Mouse (Mus musculus) liver, embryonic 15.5 days (tissue): ENCODE results near the gene Phc2. TPM values are rescaled to one million over a fixed set of nuclear protein-coding genes. Genes with fewer than 3 reads are reported as not detected.

Experiments used
- ATAC-seq: fragments of 200-750 bp; cut with Nextera tagmentation; 2 replicates; pipeline ENCODE4 v1.8.0; 2017; ENCODE audit warnings: moderate number of reproducible peaks, mild to moderate bottlenecking, moderate library complexity; ENCODE audit not compliant: insufficient read depth
- H3K27ac ChIP-seq: fragments of 300-500 bp; sonication (generic); replicated peaks from 2 replicates; pipeline ENCODE4 v1.5.1; 2015; ENCODE audit warnings: mild to moderate bottlenecking, inconsistent platforms
- H3K27me3 ChIP-seq: fragments of 300-500 bp; sonication (generic); 2 replicates; pipeline ENCODE4 v1.6.1; 2015; ENCODE audit warnings: mild to moderate bottlenecking, inconsistent platforms
- H3K36me3 ChIP-seq: fragments of 300-500 bp; sonication (generic); replicated peaks from 2 replicates; pipeline ENCODE4 v1.6.1; 2015; ENCODE audit warnings: moderate library complexity, mild to moderate bottlenecking, inconsistent platforms
- H3K4me1 ChIP-seq: fragments of 300-500 bp; sonication (generic); replicated peaks from 2 replicates; pipeline ENCODE4 v1.6.1; 2015; ENCODE audit warnings: inconsistent platforms
- H3K4me2 ChIP-seq: fragments of 300-500 bp; sonication (generic); 2 replicates; pipeline ENCODE4 v1.6.1; 2015; ENCODE audit warnings: moderate library complexity, mild to moderate bottlenecking, inconsistent platforms
- H3K4me3 ChIP-seq: fragments of 300-500 bp; sonication (generic); replicated peaks from 2 replicates; pipeline ENCODE4 v1.5.1; 2015; ENCODE audit warnings: mild to moderate bottlenecking, inconsistent platforms
- H3K9ac ChIP-seq: fragments of 300-500 bp; sonication (generic); 2 replicates; pipeline ENCODE4 v1.6.1; 2015; ENCODE audit warnings: moderate library complexity, mild to moderate bottlenecking, inconsistent platforms
- H3K9me3 ChIP-seq: fragments of 300-500 bp; sonication (generic); replicated peaks from 2 replicates; pipeline ENCODE4 v1.6.1; 2016; ENCODE audit warnings: inconsistent platforms
- WGBS: fragments of 180-500 bp; shearing (Covaris S2); methylation state at CpG from one replicate; pipeline ENCODE4 v1.1.7; 2015; ENCODE audit warnings: mixed read lengths; ENCODE audit not compliant: insufficient replicate concordance; 5-methylcytosine and 5-hydroxymethylcytosine counted together
- polyA plus RNA-seq: library from polyadenylated mRNA; unstranded; fragments of >200 nt; fragmentation: Nextera tagmentation; extraction: Ambion mirVana; gene quantifications from 2 replicates; pipeline ENCODE4 v1.2.1, GENCODE M21; 2015

Phc2 gene
- polyA plus RNA-seq, 1 experiment from 2014 or later: 14.3 TPM

DNA sequence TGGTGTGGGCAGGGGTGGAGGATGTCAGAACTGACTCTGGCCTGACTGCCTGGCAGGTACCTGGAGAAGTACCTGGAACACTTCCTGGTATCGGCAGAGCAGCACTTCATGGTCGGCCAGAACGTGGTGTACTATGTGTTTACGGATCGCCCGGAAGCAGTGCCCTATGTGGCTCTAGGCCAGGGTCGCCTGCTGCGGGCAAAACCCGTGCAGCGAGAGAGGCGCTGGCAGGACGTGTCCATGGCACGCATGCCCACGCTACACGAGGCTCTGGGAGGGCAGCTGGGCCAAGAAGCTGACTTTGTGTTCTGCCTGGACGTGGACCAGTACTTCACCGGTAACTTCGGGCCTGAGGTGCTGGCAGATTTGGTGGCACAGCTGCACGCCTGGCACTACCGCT lies 112.4 kb downstream of the Phc2 start:
- Histone ChIP-seq H3K4me1 (no peaks in the 10 kb centered on the region; the same call in 1 of the 2 replicates), H3K27me3 (peaks cover 7% of the 10 kb centered on the region; the same call in 1 of the 2 replicates), H3K9ac (no peak overlapping the region), H3K9me3 (no peaks in the 10 kb centered on the region), H3K4me2 (no peak overlapping the region), H3K27ac (no peak overlapping the region), H3K4me3 (no peak overlapping the region), H3K36me3 (no peaks in the 10 kb centered on the region)
- ATAC-seq: no peak
- 80% methylated on average over 20 of the region's 20 CpGs for WGBS

DNA sequence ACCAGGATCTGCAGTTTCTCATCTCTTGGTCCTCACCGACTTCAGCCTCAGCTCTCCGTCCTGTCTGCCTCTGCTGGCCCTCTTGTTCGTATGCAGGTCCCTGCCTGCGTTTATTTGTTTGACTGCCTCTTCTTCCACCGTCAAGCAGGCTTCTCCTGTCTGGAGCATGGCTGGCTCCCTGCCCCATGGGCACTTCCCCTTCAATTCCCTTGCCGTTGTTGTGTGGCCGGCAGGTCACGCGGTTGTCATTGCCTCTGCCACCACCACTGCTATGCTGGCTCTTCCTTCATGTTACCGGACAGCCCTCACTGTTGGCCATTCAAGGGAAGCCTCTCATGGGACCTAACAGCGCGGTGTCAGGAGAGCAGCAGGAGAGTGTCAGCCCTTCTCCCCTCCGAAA lies 113.6 kb downstream of the Phc2 start:
- Histone ChIP-seq H3K36me3 (peaks cover 6% of the 10 kb centered on the region; the same call in 1 of the 2 replicates), H3K4me3 (no peak overlapping the region), H3K9ac (no peak overlapping the region), H3K27me3 (peaks cover 7% of the 10 kb centered on the region; the same call in 1 of the 2 replicates), H3K4me1 (no peaks in the 10 kb centered on the region; the same call in 1 of the 2 replicates), H3K9me3 (no peaks in the 10 kb centered on the region), H3K4me2 (no peak overlapping the region), H3K27ac (no peak overlapping the region)
- WGBS: 71% methylated on average over 13 of the region's 13 CpGs
- no peak for ATAC-seq

DNA sequence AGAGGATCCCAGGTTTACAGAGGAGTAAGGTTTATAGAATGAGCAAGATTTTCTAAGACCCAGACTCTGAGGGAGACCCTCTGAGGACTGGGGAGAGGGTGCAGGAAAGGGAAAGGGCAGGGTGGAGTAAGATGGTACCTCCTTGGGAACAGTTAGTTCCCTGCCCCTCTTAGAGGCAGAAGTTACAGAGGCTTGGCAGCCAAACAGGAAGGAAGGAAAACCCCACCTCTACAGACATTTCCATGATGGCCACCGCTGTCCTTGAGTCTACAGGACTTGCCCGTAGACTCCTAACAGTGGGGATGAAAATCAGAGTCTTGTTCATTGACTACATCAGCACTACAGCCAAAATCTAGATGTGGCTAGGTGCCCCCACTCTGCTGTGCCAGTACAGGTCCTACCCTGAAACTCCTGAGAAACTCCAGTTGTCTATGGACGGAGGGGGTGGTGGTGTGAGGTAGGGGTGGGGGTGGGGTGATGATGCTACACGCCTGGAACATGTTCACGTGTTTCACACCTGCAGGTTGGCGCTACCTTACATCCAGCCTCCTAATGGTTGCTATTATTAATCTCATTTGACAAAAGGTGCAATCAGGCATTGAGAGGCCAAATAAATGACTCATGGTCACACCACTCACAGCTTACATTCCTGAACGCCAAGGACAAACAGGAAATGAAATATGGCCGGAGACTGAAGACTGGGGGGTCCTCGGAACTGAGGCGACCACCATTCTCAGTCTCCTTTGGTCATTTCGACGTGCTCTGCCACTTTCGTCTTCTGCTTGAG lies 115.3 kb downstream of the Phc2 start:
- Histone ChIP-seq H3K4me2 (no peak overlapping the region), H3K4me3 (no peak overlapping the region), H3K9me3 (no peaks in the 10 kb centered on the region), H3K9ac (no peak overlapping the region), H3K27me3 (peaks cover 7% of the 10 kb centered on the region; the same call in 1 of the 2 replicates), H3K27ac (no peak overlapping the region), H3K36me3 (peaks cover 23% of the 10 kb centered on the region), H3K4me1 (no peaks in the 10 kb centered on the region; the same call in 1 of the 2 replicates)
- 57% methylated on average over 13 of the region's 13 CpGs for WGBS
- ATAC-seq: no peak

GRCm38 (mm10) chr4:128770698-128771097 lies 116.2 kb downstream of the Phc2 start:
- Histone ChIP-seq H3K9me3 (no peaks in the 10 kb centered on the region), H3K27me3 (peaks cover 7% of the 10 kb centered on the region; the same call in 1 of the 2 replicates), H3K4me1 (no peaks in the 10 kb centered on the region; the same call in 1 of the 2 replicates), H3K36me3 (peaks cover 31% of the 10 kb centered on the region), H3K4me3 (no peak overlapping the region), H3K27ac (no peak overlapping the region), H3K9ac (no peak overlapping the region), H3K4me2 (no peak overlapping the region)
- no peak for ATAC-seq
- WGBS: 76% methylated on average over 5 of the region's 5 CpGs

GRCm38 (mm10) chr4:128773820-128774219 lies 119.3 kb downstream of the Phc2 start:
- no peak overlapping the region for H3K4me3 ChIP-seq
- no peak for ATAC-seq
- H3K9me3 ChIP-seq: no peaks in the 10 kb centered on the region
- 80% methylated on average over 11 of the region's 11 CpGs for WGBS
- H3K27ac ChIP-seq: no peak overlapping the region
- no peak overlapping the region for H3K4me2 ChIP-seq
- H3K36me3 ChIP-seq: peaks cover 58% of the 10 kb centered on the region
- H3K27me3 ChIP-seq: no peaks in the 10 kb centered on the region
- H3K4me1 ChIP-seq: peaks cover 2% of the 10 kb centered on the region; the same call in 1 of the 2 replicates
- no peak overlapping the region for H3K9ac ChIP-seq

- Histone ChIP-seq H3K9ac (no peak overlapping the region), H3K36me3 (peaks cover 65% of the 10 kb centered on the region), H3K27me3 (no peaks in the 10 kb centered on the region), H3K27ac (no peak overlapping the region), H3K4me2 (no peak overlapping the region), H3K9me3 (no peaks in the 10 kb centered on the region), H3K4me3 (no peak overlapping the region), H3K4me1 (peaks cover 2% of the 10 kb centered on the region; the same call in 1 of the 2 replicates)
- 86% methylated on average over 9 of the region's 9 CpGs for WGBS
- ATAC-seq: no peak
Measured at GRCm38 (mm10) chr4:128774467-128774866, 120.0 kb downstream of the Phc2 start.

- H3K36me3 ChIP-seq: peaks cover 81% of the 10 kb centered on the region
- H3K9me3 ChIP-seq: no peaks in the 10 kb centered on the region
- no peak overlapping the region for H3K4me3 ChIP-seq
- no peak overlapping the region for H3K27ac ChIP-seq
- no peak overlapping the region for H3K4me2 ChIP-seq
- peak; percentile 41; the same call in 1 of the 2 replicates for ATAC-seq
- 47% methylated on average over 20 of the region's 20 CpGs for WGBS
- peaks cover 2% of the 10 kb centered on the region; the same call in 1 of the 2 replicates for H3K4me1 ChIP-seq
- H3K9ac ChIP-seq: no peak overlapping the region
- no peaks in the 10 kb centered on the region for H3K27me3 ChIP-seq
Measured at GRCm38 (mm10) chr4:128776568-128777289, 122.2 kb downstream of the Phc2 start.

DNA sequence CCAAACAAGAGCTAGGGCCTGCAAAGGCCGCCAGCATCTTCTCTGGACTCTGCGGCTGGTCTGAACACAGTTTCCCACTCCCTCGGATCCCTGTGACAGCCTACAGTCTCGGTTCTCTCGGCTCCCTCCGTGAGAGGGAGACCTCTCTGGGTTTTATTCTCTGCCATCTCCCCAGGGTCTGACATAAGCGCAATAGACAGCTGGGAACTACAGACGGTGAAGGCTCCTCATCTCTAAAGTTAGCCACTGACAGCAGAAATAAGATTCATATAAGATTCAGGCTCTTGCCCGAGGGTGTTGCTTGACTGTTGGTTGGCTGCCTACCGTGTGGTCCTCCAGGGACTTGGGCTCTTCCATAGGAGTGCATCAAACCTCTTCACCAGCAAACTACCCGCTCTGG lies 123.1 kb downstream of the Phc2 start:
- H3K27me3 ChIP-seq: no peaks in the 10 kb centered on the region
- no peak overlapping the region for H3K9ac ChIP-seq
- no peak overlapping the region for H3K4me3 ChIP-seq
- no peak overlapping the region for H3K4me2 ChIP-seq
- H3K27ac ChIP-seq: no peak overlapping the region
- ATAC-seq: no peak
- whole genome bisulfite sequencing: 74% methylated on average over 11 of the region's 11 CpGs
- H3K36me3 ChIP-seq: peaks cover 85% of the 10 kb centered on the region
- peaks cover 10% of the 10 kb centered on the region for H3K4me1 ChIP-seq
- H3K9me3 ChIP-seq: no peaks in the 10 kb centered on the region

GRCm38 (mm10) chr4:128782037-128782436 lies 127.5 kb downstream of the Phc2 start:
- no peak overlapping the region for H3K27ac ChIP-seq
- H3K4me1 ChIP-seq: peaks cover 15% of the 10 kb centered on the region
- H3K9me3 ChIP-seq: no peaks in the 10 kb centered on the region
- peaks cover 85% of the 10 kb centered on the region for H3K36me3 ChIP-seq
- no peak overlapping the region for H3K4me3 ChIP-seq
- H3K4me2 ChIP-seq: no peak overlapping the region
- ATAC-seq: no peak
- WGBS: 77% methylated on average over 7 of the region's 7 CpGs
- no peaks in the 10 kb centered on the region for H3K27me3 ChIP-seq
- H3K9ac ChIP-seq: no peak overlapping the region

DNA sequence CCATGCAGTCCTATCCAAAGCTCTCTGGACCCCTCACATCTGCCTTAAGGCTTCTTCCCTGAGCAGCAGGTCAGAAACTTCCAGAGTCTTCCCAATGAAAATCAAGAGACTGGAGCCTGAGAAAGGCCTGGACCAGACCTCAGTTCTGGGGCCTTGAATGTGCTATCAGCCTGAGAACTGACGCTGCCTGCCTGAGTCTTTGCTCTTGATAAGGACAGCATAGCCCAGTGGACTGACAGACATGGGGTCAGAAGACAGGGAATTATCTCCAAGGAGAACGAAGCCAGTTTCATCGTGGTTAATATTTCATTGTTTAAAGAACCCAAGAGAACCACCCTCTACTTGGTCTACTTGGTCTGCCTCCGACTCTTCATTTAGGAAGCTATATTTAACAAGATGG lies 128.1 kb downstream of the Phc2 start:
- Histone ChIP-seq H3K4me1 (peaks cover 15% of the 10 kb centered on the region), H3K9ac (no peak overlapping the region), H3K27ac (no peak overlapping the region), H3K4me3 (no peak overlapping the region), H3K4me2 (no peak overlapping the region), H3K9me3 (no peaks in the 10 kb centered on the region), H3K36me3 (peaks cover 86% of the 10 kb centered on the region), H3K27me3 (no peaks in the 10 kb centered on the region)
- ATAC-seq: no peak
- WGBS: 22% methylated on average over 4 of the region's 4 CpGs

GRCm38 (mm10) chr4:128784950-128785631 lies 130.6 kb downstream of the Phc2 start:
- 80% methylated on average over 15 of the region's 15 CpGs for WGBS
- H3K9ac ChIP-seq: no peak overlapping the region
- H3K4me1 ChIP-seq: peaks cover 24% of the 10 kb centered on the region
- H3K4me2 ChIP-seq: no peak overlapping the region
- H3K27me3 ChIP-seq: no peaks in the 10 kb centered on the region
- no peak overlapping the region for H3K27ac ChIP-seq
- H3K4me3 ChIP-seq: no peak overlapping the region
- H3K9me3 ChIP-seq: no peaks in the 10 kb centered on the region
- peaks cover 69% of the 10 kb centered on the region for H3K36me3 ChIP-seq
- ATAC-seq: no peak
